Mouse (Mus musculus): ENCODE data around the gene Prss40. TPM values are rescaled to one million over a fixed set of nuclear protein-coding genes. Genes with fewer than 3 reads are reported as not detected.
A peak's percentile ranks its signal among the peaks of the same experiment; 100 is the strongest.
"Not testable (repeated sequence)": the region's sequence is repeated elsewhere in the genome, so short reads cannot be mapped to it uniquely, and the experiment has no call there.

Gene Prss40
- total and polyA plus RNA-seq, 2 experiments from 2014 or later, result not detected

DNA sequence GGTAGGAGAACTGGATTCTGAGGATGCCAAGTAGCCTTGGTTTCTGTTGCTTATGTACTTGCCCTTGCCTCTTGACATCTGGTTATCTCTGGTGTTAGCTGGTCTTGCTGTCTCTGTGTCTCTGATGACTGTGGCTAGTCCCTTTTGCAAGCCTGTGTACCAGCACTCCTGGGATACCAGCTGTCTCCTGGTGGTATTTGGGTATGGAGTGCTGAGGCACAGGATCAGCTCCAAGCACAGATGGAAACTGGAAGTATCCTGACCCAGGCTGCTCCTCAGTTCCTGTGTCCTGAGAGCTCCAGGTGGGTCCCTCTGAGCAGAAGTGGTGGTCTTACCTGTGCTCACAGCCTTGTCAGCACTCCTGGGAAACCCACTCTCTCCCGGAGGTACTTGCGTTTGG, 7.4 kb upstream of the Prss40 start:
- Histone ChIP-seq H3K4me3 (ENCODE audit: low read depth, low read length) (no peak overlapping the region), H3K4me2 (ENCODE audit: low read depth) (no peak overlapping the region), H3K27me3 (ENCODE audit: insufficient read depth, low read length) (no peaks in the 10 kb centered on the region), H3K4me1 (ENCODE audit: insufficient read depth) (no peaks in the 10 kb centered on the region), H3K27ac (ENCODE audit: low read depth, low read length) (no peak overlapping the region), H3K36me3 (ENCODE audit: insufficient read depth) (no peaks in the 10 kb centered on the region), H3K9ac (no peak overlapping the region), H3K9me3 (ENCODE audit: low read length) (no peaks in the 10 kb centered on the region)
- no peak for ATAC-seq
- TF ChIP-seq CTCF (IDR thresholded peaks at IDR 0.05; ENCODE audit: low read depth), result no peak
- 100% methylated on average over 2 of the region's 2 CpGs for WGBS
- DNase-seq, result no peak

DNA sequence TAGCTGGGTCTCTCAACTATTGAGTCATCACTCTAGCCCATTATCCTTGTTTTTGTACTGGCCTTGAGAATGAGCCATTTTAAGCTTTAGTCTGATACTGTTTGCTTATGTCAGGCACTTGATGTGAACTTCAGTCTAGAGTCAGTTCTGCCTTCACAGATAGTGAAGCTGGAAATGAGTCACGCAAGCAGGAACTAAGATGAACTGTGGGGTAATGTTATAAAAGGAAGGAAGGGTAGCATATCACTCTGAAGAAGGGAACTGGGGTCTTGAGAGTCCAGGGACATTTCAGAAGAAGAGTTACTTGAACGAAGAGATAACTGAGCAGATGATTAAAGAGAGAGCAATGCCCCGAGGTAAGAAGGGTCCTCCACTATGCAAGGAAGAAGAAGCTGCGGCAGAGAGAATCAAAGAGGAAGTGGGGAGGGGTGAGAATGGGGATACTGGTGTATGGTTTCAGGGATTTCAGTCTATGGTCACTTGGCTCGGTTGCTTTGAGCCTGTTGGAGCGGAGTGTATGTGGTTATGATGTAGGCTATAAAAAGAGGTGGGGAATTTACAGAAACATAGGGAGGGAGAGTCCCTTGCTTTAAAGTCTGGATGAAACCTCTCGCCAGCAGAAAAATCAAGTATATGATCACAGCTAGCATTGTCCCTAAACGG, 3.8 kb upstream of the Prss40 start:
- no peaks in the 10 kb centered on the region for H3K36me3 ChIP-seq (ENCODE audit: insufficient read depth)
- WGBS, result 88% methylated on average over 8 of the region's 8 CpGs
- ATAC-seq, result no peak

DNA sequence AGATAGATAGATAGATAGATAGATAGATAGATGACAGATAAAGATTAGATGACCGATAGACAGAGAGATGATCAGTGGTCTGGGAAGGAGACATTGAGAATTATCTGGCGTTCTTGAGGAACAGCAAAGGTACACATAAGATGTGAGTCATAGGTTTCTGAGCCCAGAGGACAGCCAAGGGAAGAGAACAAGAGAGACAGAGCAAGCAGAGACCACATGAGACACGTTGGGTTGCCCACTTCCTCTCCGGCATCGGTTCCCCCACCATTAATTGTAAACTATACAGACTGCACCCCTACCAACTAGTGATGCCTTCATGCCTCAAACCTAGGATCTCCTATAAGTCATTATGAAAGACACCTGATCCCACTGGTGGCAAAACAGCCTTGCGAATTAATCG, 6.5 kb downstream of the Prss40 start:
- no peak for TF ChIP-seq CTCF (IDR thresholded peaks at IDR 0.05; ENCODE audit: low read depth)
- Histone ChIP-seq H3K4me2 (ENCODE audit: low read depth) (no peak overlapping the region), H3K9me3 (ENCODE audit: low read length) (no peaks in the 10 kb centered on the region), H3K27ac (ENCODE audit: low read depth, low read length) (no peak overlapping the region), H3K9ac (no peak overlapping the region), H3K4me3 (ENCODE audit: low read depth, low read length) (no peak overlapping the region), H3K4me1 (ENCODE audit: insufficient read depth) (no peaks in the 10 kb centered on the region), H3K27me3 (ENCODE audit: insufficient read depth, low read length) (no peaks in the 10 kb centered on the region), H3K36me3 (ENCODE audit: insufficient read depth) (no peaks in the 10 kb centered on the region)
- WGBS, result 91% methylated on average over 7 of the region's 7 CpGs
- ATAC-seq (no peak), DNase-seq (no peak)

More for the DNA sequence above, 3.8 kb upstream of the Prss40 start:
- no peaks in the 10 kb centered on the region for H3K27me3 ChIP-seq (ENCODE audit: insufficient read depth, low read length)
- H3K4me1 ChIP-seq (ENCODE audit: insufficient read depth), result no peaks in the 10 kb centered on the region
- no peak overlapping the region for H3K4me3 ChIP-seq (ENCODE audit: low read depth, low read length)
- H3K9me3 ChIP-seq (ENCODE audit: low read length), result no peaks in the 10 kb centered on the region
- H3K4me2 ChIP-seq (ENCODE audit: low read depth), result no peak overlapping the region
- no peak overlapping the region for H3K27ac ChIP-seq (ENCODE audit: low read depth, low read length)
- no peak for DNase-seq
- no peak for TF ChIP-seq CTCF (IDR thresholded peaks at IDR 0.05; ENCODE audit: low read depth)
- no peak overlapping the region for H3K9ac ChIP-seq

DNA sequence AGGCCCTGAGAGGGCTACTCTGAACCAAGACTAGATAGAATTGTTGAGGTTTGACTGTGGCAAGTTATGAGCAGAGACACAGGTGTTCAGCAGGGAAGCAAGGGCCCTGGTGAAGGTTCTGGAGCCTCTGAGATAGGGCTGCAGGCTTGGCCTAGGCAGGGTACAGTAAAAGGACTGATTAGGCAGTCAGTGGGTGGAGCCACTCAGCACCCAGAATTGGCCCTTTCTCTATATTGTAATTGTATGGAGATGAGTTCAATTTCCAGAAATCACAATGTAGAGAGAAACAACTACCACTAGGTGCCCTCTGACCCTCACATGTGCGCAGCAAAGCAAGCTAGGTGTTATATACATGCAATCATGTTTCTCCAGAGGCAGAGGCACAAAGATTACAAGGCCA, 7.1 kb downstream of the Prss40 start:
- Histone ChIP-seq H3K36me3 (ENCODE audit: insufficient read depth) (no peaks in the 10 kb centered on the region), H3K27ac (ENCODE audit: low read depth, low read length) (no peak overlapping the region), H3K27me3 (ENCODE audit: insufficient read depth, low read length) (no peaks in the 10 kb centered on the region), H3K4me2 (ENCODE audit: low read depth) (no peak overlapping the region), H3K4me1 (ENCODE audit: insufficient read depth) (no peaks in the 10 kb centered on the region), H3K4me3 (ENCODE audit: low read depth, low read length) (no peak overlapping the region), H3K9ac (no peak overlapping the region), H3K9me3 (ENCODE audit: low read length) (no peaks in the 10 kb centered on the region)
- DNase-seq (no peak), ATAC-seq (no peak)
- WGBS, result 78% methylated on average over 1 of the region's 1 CpGs
- TF ChIP-seq CTCF (IDR thresholded peaks at IDR 0.05; ENCODE audit: low read depth), result no peak

DNA sequence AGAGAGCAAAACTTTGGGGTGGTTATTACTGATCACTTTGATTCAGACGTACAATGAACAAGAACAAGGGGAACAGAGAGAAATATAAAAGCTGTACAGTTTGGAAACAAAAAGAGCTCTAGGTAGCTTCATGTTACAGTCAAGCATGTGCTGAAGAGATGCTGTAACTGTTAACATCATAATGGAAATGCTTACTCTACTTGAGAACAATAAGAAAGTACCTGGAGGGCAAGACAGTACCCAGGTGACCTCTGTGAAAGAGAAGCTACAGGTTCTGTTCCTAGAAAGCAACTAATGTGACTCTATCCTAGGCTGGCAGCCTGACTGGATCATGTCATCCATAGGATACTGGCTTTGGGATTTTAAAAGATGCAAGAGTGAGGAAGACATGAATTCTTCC, 13.7 kb downstream of the Prss40 start:
- DNase-seq (no peak), ATAC-seq (no peak)
- no peak overlapping the region for H3K4me2 ChIP-seq (ENCODE audit: low read depth)
- no peaks in the 10 kb centered on the region for H3K36me3 ChIP-seq (ENCODE audit: insufficient read depth)
- H3K9ac ChIP-seq, result no peak overlapping the region
- H3K4me1 ChIP-seq (ENCODE audit: insufficient read depth), result no peaks in the 10 kb centered on the region
- no peaks in the 10 kb centered on the region for H3K9me3 ChIP-seq (ENCODE audit: low read length)
- no peak for TF ChIP-seq CTCF (IDR thresholded peaks at IDR 0.05; ENCODE audit: low read depth)
- H3K27ac ChIP-seq (ENCODE audit: low read depth, low read length), result no peak overlapping the region
- no peak overlapping the region for H3K4me3 ChIP-seq (ENCODE audit: low read depth, low read length)
- 87% methylated on average over 1 of the region's 1 CpGs for WGBS
- H3K27me3 ChIP-seq (ENCODE audit: insufficient read depth, low read length), result no peaks in the 10 kb centered on the region

DNA sequence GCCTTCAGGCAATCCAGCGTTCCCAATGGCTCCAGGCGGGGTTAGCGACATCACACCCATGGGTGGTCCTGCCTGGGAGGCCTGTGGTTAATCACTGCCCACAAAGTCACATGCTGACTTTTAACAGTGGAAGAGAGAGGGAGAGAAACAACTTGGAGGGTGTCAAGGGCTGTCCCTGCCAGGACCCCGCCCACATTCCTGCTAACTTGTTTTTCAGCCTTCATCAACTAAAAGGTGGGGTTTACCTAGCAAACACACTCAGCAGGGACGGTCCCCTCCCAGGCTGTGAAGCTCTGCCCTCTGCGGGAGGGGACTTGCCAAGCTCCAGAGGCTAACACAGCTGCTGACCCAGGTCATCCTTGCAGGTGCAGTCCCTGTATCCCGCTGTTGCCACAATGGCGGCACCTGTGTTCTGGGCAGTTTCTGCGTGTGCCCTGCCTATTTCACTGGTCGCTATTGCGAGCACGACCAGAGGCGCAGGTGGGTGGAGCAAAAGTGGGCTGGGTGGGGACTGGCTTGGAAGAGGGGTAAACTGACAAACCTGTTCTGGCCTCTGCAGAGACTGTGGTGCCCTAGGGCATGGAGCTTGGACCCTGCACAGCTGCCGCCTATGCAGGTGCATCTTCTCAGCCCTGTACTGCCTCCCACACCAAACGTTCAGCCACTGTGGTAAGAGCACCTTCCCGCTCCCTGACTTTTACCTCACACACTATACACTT, 23.8 kb downstream of the Prss40 start:
- Histone ChIP-seq H3K9me3 (ENCODE audit: low read length) (no peaks in the 10 kb centered on the region), H3K36me3 (ENCODE audit: insufficient read depth) (no peaks in the 10 kb centered on the region), H3K27ac (ENCODE audit: low read depth, low read length) (no peak overlapping the region), H3K27me3 (ENCODE audit: insufficient read depth, low read length) (peaks cover 23% of the 10 kb centered on the region), H3K4me2 (ENCODE audit: low read depth) (peak overlapping the region; percentile 49), H3K4me1 (ENCODE audit: insufficient read depth) (no peaks in the 10 kb centered on the region), H3K4me3 (ENCODE audit: low read depth, low read length) (peak overlapping the region; percentile 21), H3K9ac (no peak overlapping the region)
- WGBS, result 3% methylated on average over 16 of the region's 16 CpGs
- DNase-seq, result peak; percentile 14
- TF ChIP-seq CTCF (IDR thresholded peaks at IDR 0.05; ENCODE audit: low read depth), result no peak
- peak; percentile 70 for ATAC-seq

DNA sequence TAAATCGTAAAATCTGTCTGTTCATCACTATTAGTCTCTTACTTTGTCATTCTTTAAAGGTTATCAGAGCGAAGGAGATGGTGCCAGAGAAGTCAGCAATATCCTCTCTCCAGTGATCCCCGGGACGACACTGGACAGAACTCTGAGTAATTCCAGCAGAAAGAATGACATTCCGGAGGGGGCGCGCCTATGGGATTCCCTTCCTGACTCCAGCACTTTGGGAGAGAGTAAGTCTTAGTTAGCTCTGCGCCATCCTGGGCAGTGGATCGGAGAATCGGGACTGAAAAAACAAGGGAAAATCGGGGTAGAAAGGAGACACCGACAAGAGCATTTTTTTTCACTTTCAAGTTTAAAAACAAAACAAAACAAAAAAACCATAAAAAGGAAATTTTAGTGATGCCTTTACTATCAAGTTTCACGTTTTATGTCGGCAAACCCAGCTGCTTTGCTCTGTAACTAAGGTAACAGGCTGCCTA, 24.4 kb downstream of the Prss40 start:
- Histone ChIP-seq H3K27ac (ENCODE audit: low read depth, low read length) (no peak overlapping the region), H3K9me3 (ENCODE audit: low read length) (no peaks in the 10 kb centered on the region), H3K9ac (no peak overlapping the region), H3K4me3 (ENCODE audit: low read depth, low read length) (peak overlapping the region; percentile 21; the same call in 1 of the 2 replicates), H3K4me1 (ENCODE audit: insufficient read depth) (no peaks in the 10 kb centered on the region), H3K27me3 (ENCODE audit: insufficient read depth, low read length) (peaks cover 23% of the 10 kb centered on the region), H3K36me3 (ENCODE audit: insufficient read depth) (no peaks in the 10 kb centered on the region), H3K4me2 (ENCODE audit: low read depth) (peak overlapping the region; percentile 49)
- no peak for ATAC-seq
- TF ChIP-seq CTCF (IDR thresholded peaks at IDR 0.05; ENCODE audit: low read depth), result no peak
- WGBS, result 2% methylated on average over 14 of the region's 14 CpGs
- DNase-seq, result peak; percentile 4

DNA sequence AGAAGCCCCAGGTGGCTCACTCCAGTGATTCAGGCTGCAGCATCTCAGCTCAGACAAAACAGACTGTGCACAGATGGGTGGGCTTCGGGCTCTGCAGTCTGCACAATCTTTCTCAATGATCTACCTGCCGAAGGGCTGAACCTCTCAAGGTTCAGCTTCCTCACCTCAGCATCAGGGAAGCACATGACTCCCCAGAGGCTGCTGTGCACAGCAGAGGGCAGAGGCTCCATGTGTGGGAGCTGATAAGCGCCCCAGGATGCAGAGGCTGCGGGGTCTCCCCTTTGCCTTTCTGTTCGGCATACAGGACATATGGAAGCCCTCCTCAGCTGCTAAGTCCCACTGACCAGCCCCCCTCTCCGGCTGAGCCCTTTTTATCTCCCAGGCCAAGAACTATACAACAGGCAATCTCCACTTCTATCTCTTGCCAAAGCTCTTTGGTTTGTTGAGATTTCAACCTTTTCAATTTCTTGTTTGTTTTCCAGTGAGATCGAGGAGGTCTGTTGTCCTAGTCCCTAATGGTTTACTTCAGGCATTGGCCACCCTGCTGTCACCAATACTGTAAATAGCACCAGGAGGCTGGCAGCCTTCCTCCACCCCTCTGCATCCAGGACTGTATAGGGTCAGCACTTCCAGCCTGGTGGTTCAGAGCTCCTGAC, 25.6 kb downstream of the Prss40 start, which contains the start of gene Cfc1:
Gene Cfc1 (plus strand): TSS at position 606 of the 656 bp plus-strand sequence.
- not testable (repeated sequence) for H3K9me3 ChIP-seq (ENCODE audit: low read length); H3K36me3 ChIP-seq (ENCODE audit: insufficient read depth); H3K9ac ChIP-seq; ATAC-seq; DNase-seq; H3K27ac ChIP-seq (ENCODE audit: low read depth, low read length); H3K4me3 ChIP-seq (ENCODE audit: low read depth, low read length); H3K4me1 ChIP-seq (ENCODE audit: insufficient read depth)
- 24% methylated on average over 7 of the region's 7 CpGs for WGBS
- peaks cover 23% of the 10 kb centered on the region for H3K27me3 ChIP-seq (ENCODE audit: insufficient read depth, low read length)
- H3K4me2 ChIP-seq (ENCODE audit: low read depth), result peak within 1 kb of the TSS; percentile 49

DNA sequence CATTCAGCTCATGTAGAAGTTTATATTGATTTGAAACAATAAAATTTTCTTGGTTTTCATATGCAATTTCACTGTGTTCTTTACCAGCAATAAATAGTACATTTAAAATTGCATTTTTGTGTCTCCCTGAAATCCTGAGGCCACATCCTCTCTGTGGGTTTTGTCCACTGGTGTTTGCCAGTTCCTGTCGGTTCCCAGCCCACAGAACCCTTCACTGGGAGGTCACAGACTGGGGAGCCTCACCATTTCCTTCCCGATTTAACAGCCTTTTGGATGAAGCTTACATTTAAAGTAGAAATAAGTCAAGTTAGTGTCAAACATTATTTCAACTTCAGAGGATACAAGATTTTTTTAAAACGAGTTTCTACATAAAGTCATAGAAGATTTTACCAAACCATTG, 26.2 kb downstream of the Prss40 start:
- not testable (repeated sequence) for H3K4me3 ChIP-seq (ENCODE audit: low read depth, low read length); H3K4me1 ChIP-seq (ENCODE audit: insufficient read depth); H3K9me3 ChIP-seq (ENCODE audit: low read length); ATAC-seq; DNase-seq; H3K36me3 ChIP-seq (ENCODE audit: insufficient read depth); H3K27ac ChIP-seq (ENCODE audit: low read depth, low read length); H3K9ac ChIP-seq; H3K4me2 ChIP-seq (ENCODE audit: low read depth)
- 60% methylated on average over 3 of the region's 3 CpGs for WGBS
- H3K27me3 ChIP-seq (ENCODE audit: insufficient read depth, low read length), result peaks cover 23% of the 10 kb centered on the region

All from forebrain, postnatal 0 days (tissue).